ENCODE assay signal across 25 mouse cellular contexts in genomic region chr1:124825717-124826116, GRCm38 (mm10).
A peak's percentile ranks its signal among the peaks of the same experiment; 100 is the strongest.
DNase-seq lines count a peak whose midpoint lies in the region; ATAC-seq and TF ChIP-seq lines count a peak whose summit lies in the region.
"Had no signal": no experiment of that assay in that cellular context is flagged by ENCODE, and none has a peak within 500 bp of the region (broad histone marks: within the 10 kb centered on the region; RNA-seq: fewer than 3 reads in every experiment).

No protein-coding gene starts in this region.

- H3K4me2 ChIP-seq in forebrain, postnatal 0 days (ENCODE audit: low read depth), result no peak overlapping the region
- no peak overlapping the region for H3K4me2 ChIP-seq in midbrain, embryonic 15.5 days
- H3K4me2 ChIP-seq: heart, embryonic 13.5 days; limb, embryonic 12.5 days; liver, embryonic 12.5 days had no signal

- H3K36me3 ChIP-seq in forebrain, postnatal 0 days (ENCODE audit: insufficient read depth), result no peaks in the 10 kb centered on the region
- no peaks in the 10 kb centered on the region for H3K36me3 ChIP-seq in forebrain, embryonic 10.5 days (replicated peaks)
- no peaks in the 10 kb centered on the region for H3K36me3 ChIP-seq in midbrain, embryonic 15.5 days (replicated peaks)
- H3K36me3 ChIP-seq: heart, embryonic 13.5 days; limb, embryonic 12.5 days; liver, embryonic 12.5 days had no signal

- no peaks in the 10 kb centered on the region for H3K27me3 ChIP-seq in forebrain, postnatal 0 days (ENCODE audit: insufficient read depth, low read length)
- H3K27me3 ChIP-seq in forebrain, embryonic 10.5 days (ENCODE audit: poor library complexity, severe bottlenecking), result no peaks in the 10 kb centered on the region
- no peaks in the 10 kb centered on the region for H3K27me3 ChIP-seq in midbrain, embryonic 15.5 days (replicated peaks)
- H3K27me3 ChIP-seq: heart, embryonic 13.5 days; limb, embryonic 12.5 days; liver, embryonic 12.5 days; Patski had no signal

- H3K4me1 ChIP-seq in forebrain, postnatal 0 days (ENCODE audit: insufficient read depth), result no peaks in the 10 kb centered on the region
- H3K4me1 ChIP-seq in forebrain, embryonic 10.5 days, result no peaks in the 10 kb centered on the region
- no peaks in the 10 kb centered on the region for H3K4me1 ChIP-seq in midbrain, embryonic 15.5 days
- H3K4me1 ChIP-seq: heart, embryonic 13.5 days; limb, embryonic 12.5 days; liver, embryonic 12.5 days had no signal

- intact Hi-C loops in heart, postnatal 36 days (cut with DNase I), result no loop called here

- TF ChIP-seq CTCF in forebrain, postnatal 0 days (IDR thresholded peaks at IDR 0.05; ENCODE audit: low read depth), result no peak
- TF ChIP-seq CTCF in brain, embryonic 14.5 days (IDR thresholded peaks at IDR 0.05; ENCODE audit: borderline replicate concordance, extremely low read depth, insufficient read depth, insufficient read length), result no peak

- ATAC-seq in forebrain, postnatal 0 days, result peak; percentile 89
- ATAC-seq in midbrain, embryonic 15.5 days (replicated peaks), result no peak
- ATAC-seq: CD4-positive, CD25-positive, alpha-beta regulatory T cell, adult 4 months; hindbrain, embryonic 16.5 days; liver, embryonic 12.5 days; Patski had no signal

- 73% methylated on average over 7 of the region's 7 CpGs for WGBS in forebrain, postnatal 0 days
- 94% methylated on average over 7 of the region's 7 CpGs for WGBS in forebrain, embryonic 10.5 days
- WGBS in midbrain, embryonic 15.5 days, result 92% methylated on average over 7 of the region's 7 CpGs

- DNase-seq in forebrain, postnatal 0 days, result peak; percentile 73
- no peak for DNase-seq in forebrain, embryonic 10.5 days (ENCODE audit: extremely low spot score, low spot score)
- peak; percentile 5 for DNase-seq in brain, embryonic 14.5 days (ENCODE audit: low read depth)
- DNase-seq in layer of hippocampus, adult 8-10 months (ENCODE audit: low spot score in 2 of 2), result peak; percentile 21 to 32
- DNase-seq in right cerebral cortex, postnatal 14 days, result peak; percentile 13
- no peak for DNase-seq in heart, postnatal 36 days
- no peak for DNase-seq in kidney, adult 8-10 months
- DNase-seq: adrenal gland, adult 8-10 months; cerebellum, adult 18-20 months; cerebellum, postnatal 25 days; gastrocnemius, postnatal 14 days; heart, adult 18-20 months; heart, postnatal 4 days; kidney, adult 11 months; lung, adult 2 months; lung, postnatal 36 days; spleen, adult 18-20 months had no signal

- no peak overlapping the region for H3K4me3 ChIP-seq in forebrain, postnatal 0 days (ENCODE audit: low read depth, low read length)
- no peak overlapping the region for H3K4me3 ChIP-seq in forebrain, embryonic 10.5 days
- no peak overlapping the region for H3K4me3 ChIP-seq in midbrain, embryonic 15.5 days
- H3K4me3 ChIP-seq: heart, embryonic 13.5 days; limb, embryonic 12.5 days; liver, embryonic 12.5 days had no signal

- H3K9me3 ChIP-seq in forebrain, postnatal 0 days (ENCODE audit: low read length), result no peaks in the 10 kb centered on the region
- H3K9me3 ChIP-seq in forebrain, embryonic 10.5 days, result no peaks in the 10 kb centered on the region
- no peaks in the 10 kb centered on the region for H3K9me3 ChIP-seq in midbrain, embryonic 15.5 days
- H3K9me3 ChIP-seq: heart, embryonic 13.5 days; limb, embryonic 12.5 days had no signal

- TF ChIP-seq POLR2A in brain, embryonic 14.5 days (IDR thresholded peaks at IDR 0.05; ENCODE audit: borderline replicate concordance, extremely low read depth, insufficient read depth, insufficient read length, poor library complexity, severe bottlenecking), result no peak

- H3K9ac ChIP-seq in forebrain, postnatal 0 days, result no peak overlapping the region
- no peak overlapping the region for H3K9ac ChIP-seq in midbrain, embryonic 15.5 days
- H3K9ac ChIP-seq: heart, embryonic 13.5 days; limb, embryonic 12.5 days; liver, embryonic 12.5 days had no signal

- H3K27ac ChIP-seq in forebrain, postnatal 0 days (ENCODE audit: low read depth, low read length), result no peak overlapping the region; the same call in 1 of the 2 replicates
- no peak overlapping the region for H3K27ac ChIP-seq in forebrain, embryonic 10.5 days
- no peak overlapping the region for H3K27ac ChIP-seq in midbrain, embryonic 15.5 days
- H3K27ac ChIP-seq: heart, embryonic 13.5 days; kidney, postnatal 0 days; limb, embryonic 12.5 days; liver, embryonic 12.5 days had no signal

Comparison
In these comparisons a context has a peak if more than half of its experiments do, and no peak if none do; other contexts are left out.
1. DNase-seq: peak in forebrain, postnatal 0 days (single experiment), brain, embryonic 14.5 days (single experiment), layer of hippocampus, adult 8-10 months (2 of 2) and right cerebral cortex, postnatal 14 days (single experiment); none in forebrain, embryonic 10.5 days (single experiment), heart, postnatal 36 days (0 of 2) and kidney, adult 8-10 months (0 of 2).